Mouse (Mus musculus) small intestine, adult 2 months (tissue): Measurements from ENCODE around the gene Gm572.

Experiments
- CTCF ChIP-seq: fragments of 200-500 bp; IDR thresholded peaks from 2 replicates; pipeline ENCODE4 v1.5.1; 2012; ENCODE audit warnings: low read depth, mild to moderate bottlenecking, control low read depth, inconsistent platforms, low read length, moderate library complexity, mixed read lengths; ENCODE audit not compliant: insufficient replicate concordance, insufficient read length; ENCODE audit errors: extremely low read depth
- POLR2A ChIP-seq: fragments of 200-500 bp; IDR thresholded peaks from 2 replicates; pipeline ENCODE4 v1.6.1; 2012; ENCODE audit warnings: low read depth, mild to moderate bottlenecking, control low read depth, inconsistent platforms, low read length, moderate library complexity

DNA sequence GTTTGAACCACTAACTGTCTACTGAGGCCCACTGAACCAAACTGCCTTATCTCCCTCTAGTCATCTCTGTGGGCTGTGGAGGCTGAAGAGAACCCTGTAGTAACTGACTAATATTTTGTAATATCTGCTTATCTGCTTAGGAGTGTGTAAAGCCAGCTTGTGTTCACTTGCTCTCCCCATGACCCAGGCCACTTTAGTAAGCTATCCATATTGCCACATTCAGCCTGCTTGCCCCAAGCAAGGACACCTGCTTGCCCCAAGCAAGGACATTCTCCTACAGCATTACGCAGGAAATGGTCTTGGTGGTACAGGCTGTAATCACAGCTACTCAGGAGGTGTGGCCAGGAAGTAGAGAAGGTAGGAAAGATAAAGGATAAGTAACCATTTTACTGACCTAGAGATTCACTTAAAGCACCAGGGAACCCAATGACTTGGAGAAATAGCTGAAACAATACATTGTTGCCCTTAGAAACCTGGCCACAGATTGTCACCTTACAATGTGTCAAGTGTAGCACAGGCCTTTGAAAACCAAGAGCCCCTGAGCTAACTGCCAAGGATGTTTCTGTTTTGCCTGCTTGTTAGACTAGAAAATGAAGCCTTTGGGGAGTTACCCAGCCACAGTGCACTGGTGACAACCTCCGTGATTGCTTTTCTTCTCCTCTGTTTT lies 9.6 kb upstream of the Gm572 start:
- no peak for TF ChIP-seq CTCF
- no peak for TF ChIP-seq POLR2A
